In the genomic region with DNA sequence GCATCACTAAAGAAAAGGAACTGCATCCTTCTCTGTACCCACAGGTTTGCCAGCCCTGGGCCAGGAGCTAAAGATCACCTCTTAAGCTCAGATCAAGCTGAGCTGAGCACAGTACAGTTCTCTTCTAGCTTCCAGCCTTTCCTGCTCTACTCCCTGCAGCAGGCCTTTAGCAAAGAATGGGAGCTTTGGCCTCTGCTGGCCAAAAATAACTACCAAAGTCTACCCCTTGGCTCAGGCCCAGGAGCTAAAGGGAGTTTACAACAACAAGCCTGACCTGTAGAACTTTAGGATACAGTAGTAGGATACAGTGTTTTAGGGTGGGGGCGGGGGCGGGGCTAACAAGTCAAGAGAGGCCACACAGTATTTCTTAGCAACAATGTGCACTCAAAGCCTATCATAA, we compare ENCODE assay signal across 8 mouse cellular contexts. TPM values are rescaled to one million over a fixed set of nuclear protein-coding genes. Genes with fewer than 3 reads are reported as not detected.
DNase-seq lines count a peak whose midpoint lies in the region; ATAC-seq and TF ChIP-seq lines count a peak whose summit lies in the region.

No protein-coding gene starts in this region.

- H3K9me3 ChIP-seq in neural tube, embryonic 11.5 days (ENCODE audit: control insufficient read depth, low read length), result no peaks in the 10 kb centered on the region
- no peaks in the 10 kb centered on the region for H3K9me3 ChIP-seq in heart, postnatal 0 days (replicated peaks; ENCODE audit: control insufficient read depth, low read length)
- H3K9me3 ChIP-seq in neural tube, embryonic 12.5 days, result no peaks in the 10 kb centered on the region

- WGBS in neural tube, embryonic 11.5 days, result 74% methylated on average over 2 of the region's 2 CpGs
- 46% methylated on average over 2 of the region's 2 CpGs for WGBS in heart, postnatal 0 days
- WGBS in neural tube, embryonic 12.5 days, result 64% methylated on average over 2 of the region's 2 CpGs

- H3K4me2 ChIP-seq in neural tube, embryonic 11.5 days (ENCODE audit: low read depth), result peak overlapping the region; percentile 12; the same call in 1 of the 2 replicates
- peak overlapping the region; percentile 97 for H3K4me2 ChIP-seq in heart, postnatal 0 days (ENCODE audit: low read depth, low read length)
- peak overlapping the region; percentile 97 for H3K4me2 ChIP-seq in neural tube, embryonic 12.5 days (replicated peaks)

- no peak overlapping the region for H3K4me3 ChIP-seq in neural tube, embryonic 11.5 days (ENCODE audit: low read depth, low read length)
- peak overlapping the region; percentile 91 for H3K4me3 ChIP-seq in heart, postnatal 0 days (ENCODE audit: low read depth, low read length)
- no peak overlapping the region for H3K4me3 ChIP-seq in neural tube, embryonic 12.5 days

- H3K9ac ChIP-seq in neural tube, embryonic 11.5 days (ENCODE audit: low read length), result peak overlapping the region; percentile 7; the same call in 1 of the 2 replicates
- peak overlapping the region; percentile 88 for H3K9ac ChIP-seq in heart, postnatal 0 days (replicated peaks; ENCODE audit: low read depth, low read length)
- H3K9ac ChIP-seq in neural tube, embryonic 12.5 days, result peak overlapping the region; percentile 18; the same call in 1 of the 2 replicates

- no peak for DNase-seq in neural tube, embryonic 11.5 days (ENCODE audit: low spot score)
- no peak for DNase-seq in neural tube, embryonic 10.5 days (ENCODE audit: extremely low spot score, low spot score)
- peak; percentile 63 for DNase-seq in heart, postnatal 0 days (ENCODE audit: low spot score)
- DNase-seq in kidney, postnatal 25 days, result peak; percentile 68 to 73
- DNase-seq in thymus, adult 18-20 months, result no peak
- no peak for DNase-seq in natural killer cell, adult 2 months (ENCODE audit: low spot score in 2 of 2)
- no peak for DNase-seq in left cerebral cortex, adult 11 months (ENCODE audit: low spot score)

- no peak for TF ChIP-seq CTCF in heart, postnatal 0 days (IDR thresholded peaks at IDR 0.05; ENCODE audit: low read depth)

- H3K4me1 ChIP-seq in neural tube, embryonic 11.5 days (ENCODE audit: control insufficient read depth, insufficient read depth, low read length), result peaks cover 43% of the 10 kb centered on the region
- peaks cover 54% of the 10 kb centered on the region for H3K4me1 ChIP-seq in heart, postnatal 0 days (ENCODE audit: control insufficient read depth, insufficient read depth)
- H3K4me1 ChIP-seq in neural tube, embryonic 12.5 days, result peaks cover 65% of the 10 kb centered on the region

- no peak for ATAC-seq in neural tube, embryonic 11.5 days (ENCODE audit: insufficient read depth, low FRiP score, low TSS enrichment)
- no peak for ATAC-seq in heart, postnatal 0 days (ENCODE audit: insufficient read depth, low read depth)
- ATAC-seq in neural tube, embryonic 12.5 days (ENCODE audit: low FRiP score, low read depth), result no peak

- H3K36me3 ChIP-seq in neural tube, embryonic 11.5 days (ENCODE audit: control insufficient read depth, insufficient read depth, low read length), result peaks cover 2% of the 10 kb centered on the region
- peaks cover 12% of the 10 kb centered on the region for H3K36me3 ChIP-seq in heart, postnatal 0 days (replicated peaks; ENCODE audit: control insufficient read depth, insufficient read depth, low read length)
- H3K36me3 ChIP-seq in neural tube, embryonic 12.5 days, result peaks cover 28% of the 10 kb centered on the region

- no peak for TF ChIP-seq EP300 in heart, postnatal 0 days (IDR thresholded peaks at IDR 0.05; ENCODE audit: low read depth)

- no peaks in the 10 kb centered on the region for H3K27me3 ChIP-seq in neural tube, embryonic 11.5 days (ENCODE audit: control insufficient read depth, insufficient read depth, low read length)
- no peaks in the 10 kb centered on the region for H3K27me3 ChIP-seq in heart, postnatal 0 days (ENCODE audit: control insufficient read depth, insufficient read depth, low read length)
- H3K27me3 ChIP-seq in neural tube, embryonic 12.5 days (replicated peaks), result no peaks in the 10 kb centered on the region

- H3K27ac ChIP-seq in neural tube, embryonic 11.5 days (ENCODE audit: low read depth, low read length), result no peak overlapping the region
- peak overlapping the region; percentile 99 for H3K27ac ChIP-seq in heart, postnatal 0 days (ENCODE audit: low read depth)
- H3K27ac ChIP-seq in neural tube, embryonic 12.5 days, result no peak overlapping the region

RNA-seq across cellular contexts. Expression of a gene that starts 3.3 kb away (rescaled TPM):
- 45.4 and 46.8 TPM in 2 replicates for polyA plus RNA-seq in neural tube, embryonic 11.5 days (2014; fragmentation: Nextera tagmentation; extraction: Ambion mirVana)
- 98.8 and 99.1 TPM in 2 replicates for total RNA-seq in heart, postnatal 0 days (2014; rRNA removed; ENCODE audit: low replicate concordance)
- polyA plus RNA-seq in heart, postnatal 0 days (2015; fragmentation: Nextera tagmentation; extraction: Ambion mirVana), result 81.2 and 83.5 TPM in 2 replicates
- 75.5 and 79.5 TPM in 2 replicates for polyA plus RNA-seq in neural tube, embryonic 12.5 days (2016; fragmentation: Nextera tagmentation; extraction: Ambion mirVana)

RNA-seq across cellular contexts. Expression of a gene that starts 23.2 kb away (rescaled TPM):
- polyA plus RNA-seq in neural tube, embryonic 11.5 days (2014; fragmentation: Nextera tagmentation; extraction: Ambion mirVana), result 44.8 and 46.5 TPM in 2 replicates
- 45.8 and 54.7 TPM in 2 replicates for total RNA-seq in heart, postnatal 0 days (2014; rRNA removed; ENCODE audit: low replicate concordance)
- 119 and 123 TPM in 2 replicates for polyA plus RNA-seq in heart, postnatal 0 days (2015; fragmentation: Nextera tagmentation; extraction: Ambion mirVana)
- polyA plus RNA-seq in neural tube, embryonic 12.5 days (2016; fragmentation: Nextera tagmentation; extraction: Ambion mirVana), result 41.4 and 46.9 TPM in 2 replicates

RNA-seq across cellular contexts. Expression of a gene that starts 37.6 kb away (rescaled TPM):
- polyA plus RNA-seq in neural tube, embryonic 11.5 days (2014; fragmentation: Nextera tagmentation; extraction: Ambion mirVana), result 133 and 135 TPM in 2 replicates
- 9.9 and 24.9 TPM in 2 replicates for total RNA-seq in heart, postnatal 0 days (2014; rRNA removed; ENCODE audit: low replicate concordance)
- polyA plus RNA-seq in heart, postnatal 0 days (2015; fragmentation: Nextera tagmentation; extraction: Ambion mirVana), result 35.6 and 42.0 TPM in 2 replicates
- 125 and 143 TPM in 2 replicates for polyA plus RNA-seq in neural tube, embryonic 12.5 days (2016; fragmentation: Nextera tagmentation; extraction: Ambion mirVana)

RNA-seq across cellular contexts. Expression of a gene that starts 49.1 kb away (rescaled TPM):
- polyA plus RNA-seq in neural tube, embryonic 11.5 days (2014; fragmentation: Nextera tagmentation; extraction: Ambion mirVana), result 19.9 and 20.9 TPM in 2 replicates
- 14.4 and 14.8 TPM in 2 replicates for total RNA-seq in heart, postnatal 0 days (2014; rRNA removed; ENCODE audit: low replicate concordance)
- polyA plus RNA-seq in heart, postnatal 0 days (2015; fragmentation: Nextera tagmentation; extraction: Ambion mirVana), result 9.0 and 10.2 TPM in 2 replicates
- 57.0 and 58.4 TPM in 2 replicates for polyA plus RNA-seq in neural tube, embryonic 12.5 days (2016; fragmentation: Nextera tagmentation; extraction: Ambion mirVana)

Comparison
In these comparisons a context has a peak if more than half of its experiments do, and no peak if none do; other contexts are left out.
1. DNase-seq: peak in heart, postnatal 0 days (single experiment) and kidney, postnatal 25 days (2 of 2); none in neural tube, embryonic 11.5 days (single experiment), neural tube, embryonic 10.5 days (single experiment), thymus, adult 18-20 months (0 of 2), natural killer cell, adult 2 months (0 of 2) and left cerebral cortex, adult 11 months (single experiment).
2. H3K4me2 ChIP-seq: peak in every context shown above with its lines; median percentile 97 in heart, postnatal 0 days; 97 in neural tube, embryonic 12.5 days; 12 in neural tube, embryonic 11.5 days.
3. H3K9ac ChIP-seq: peak in every context shown above with its lines; median percentile 88 in heart, postnatal 0 days; 18 in neural tube, embryonic 12.5 days; 7 in neural tube, embryonic 11.5 days.